Mouse (Mus musculus) subcutaneous adipose tissue, adult 2 months (tissue): ENCODE data around the gene Mmrn1. TPM values are rescaled to one million over a fixed set of nuclear protein-coding genes. Genes with fewer than 3 reads are reported as not detected.

Experiments
- polyA plus RNA-seq: library from polyadenylated mRNA; depleted of rRNA; stranded (reverse); fragments of >200 nt; gene quantifications from 2 replicates; pipeline ENCODE4 v1.2.3, GENCODE M21; 2012; ENCODE audit warnings: low replicate concordance; rRNA removed

The Mmrn1 gene
- polyA plus RNA-seq: 0.62 and 6.7 TPM in 2 replicates

DNA sequence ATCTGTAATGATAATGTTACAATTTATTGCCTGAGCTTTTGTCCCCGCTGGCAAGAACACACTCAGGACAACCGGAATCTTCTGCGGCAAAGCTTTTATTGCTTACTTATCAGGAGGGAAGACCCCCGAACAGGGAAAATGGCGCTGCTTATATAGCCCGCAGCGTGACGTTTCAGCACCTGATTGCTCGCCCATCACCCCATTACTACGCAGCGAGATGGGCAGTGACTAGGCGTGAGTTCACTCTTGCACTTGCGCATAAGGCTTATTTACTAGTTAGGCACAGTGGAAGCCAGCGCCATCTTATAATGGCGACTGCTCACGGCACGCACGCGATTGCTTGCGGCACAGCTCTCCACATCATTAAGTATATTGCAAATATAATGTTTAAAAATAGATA is at the start of gene Mmrn1:
Mmrn1 (plus strand) TSS at position 301 of the 400 bp plus-strand sequence.

Other genes with a start within 250 kb of the Mmrn1 start
- gene Snca, start 95.1 kb upstream of the Mmrn1 start, polyA plus RNA-seq: 1.0 and 1.3 TPM in 2 replicates